Mouse (Mus musculus): ENCODE results near the gene Ephb2. TPM values are rescaled to one million over a fixed set of nuclear protein-coding genes. Genes with fewer than 3 reads are reported as not detected.

The Ephb2 gene
- polyA plus RNA-seq, 1 experiment, result not detected

DNA sequence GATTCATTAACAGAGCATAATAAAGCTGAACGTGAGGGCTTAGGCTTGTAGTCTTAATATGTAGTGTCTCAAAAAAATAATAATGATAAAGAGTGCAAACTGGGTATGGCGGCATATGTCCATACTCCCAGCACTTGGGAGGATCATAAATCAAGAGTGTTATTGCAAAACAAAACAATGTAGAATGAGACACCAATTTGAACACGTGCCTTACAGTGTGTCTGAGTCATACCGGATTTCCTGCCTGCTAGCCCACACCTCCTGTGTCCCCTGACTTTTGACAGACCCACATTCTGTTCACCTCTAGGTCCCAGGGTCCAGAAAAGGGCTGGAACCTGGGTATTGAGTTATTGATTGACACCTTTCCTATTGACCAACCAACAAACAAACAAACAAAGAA lies 6.2 kb upstream of the Ephb2 start:
- Histone ChIP-seq H3K4me3 (replicated peaks) (no peak overlapping the region), H3K4me1 (ENCODE audit: control insufficient read depth) (no peaks in the 10 kb centered on the region), H3K36me3 (ENCODE audit: control insufficient read depth) (no peaks in the 10 kb centered on the region), H3K9me3 (ENCODE audit: control insufficient read depth, low read length) (no peaks in the 10 kb centered on the region), H3K27me3 (ENCODE audit: control insufficient read depth) (peaks cover 24% of the 10 kb centered on the region)
- TF ChIP-seq GATA1 (IDR thresholded peaks at IDR 0.05; ENCODE audit: low read length) (no peak), TAL1 (IDR thresholded peaks at IDR 0.05; ENCODE audit: low read length) (no peak)

DNA sequence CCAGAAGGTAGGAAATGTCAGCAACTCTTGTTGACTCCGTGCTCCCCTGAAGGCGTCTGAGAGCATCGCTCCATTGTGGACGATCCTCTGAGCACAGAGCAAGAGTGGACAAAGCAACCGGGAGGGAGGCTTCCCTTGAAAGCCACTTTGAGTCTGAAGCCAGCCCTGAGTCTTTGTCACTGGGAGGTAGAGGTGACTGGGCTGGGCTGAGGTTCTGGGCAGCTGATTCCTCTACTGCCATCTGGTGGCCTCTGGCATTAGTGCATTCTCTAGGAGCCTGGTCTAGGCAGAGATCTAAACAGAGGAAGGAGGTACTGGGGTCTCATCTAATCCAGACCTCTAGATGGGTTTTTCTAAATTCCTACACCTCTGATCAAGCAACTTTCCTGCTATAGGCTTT lies 5.3 kb upstream of the Ephb2 start:
- no peak overlapping the region for H3K4me3 ChIP-seq (replicated peaks)

DNA sequence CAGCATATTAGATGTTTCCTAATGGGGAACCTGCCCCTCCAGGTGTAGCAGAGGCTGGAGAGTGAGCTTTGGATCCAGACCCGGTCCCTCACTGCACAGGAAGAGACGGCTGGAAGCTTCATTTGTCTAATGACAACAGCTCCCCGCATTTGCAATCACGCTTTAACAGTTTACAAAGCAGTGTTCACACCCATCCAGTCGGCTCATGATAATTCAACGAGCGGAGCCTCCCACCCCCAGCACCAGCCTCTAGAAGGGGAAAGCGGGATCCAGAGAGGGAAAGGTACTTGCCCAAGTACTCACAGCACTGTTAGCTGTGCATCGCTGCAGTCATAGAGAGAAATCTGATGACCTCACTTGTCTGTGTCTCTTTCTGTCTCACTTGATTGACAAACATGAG lies 2.7 kb upstream of the Ephb2 start:
- H3K9me3 ChIP-seq (ENCODE audit: control insufficient read depth, low read length), result no peaks in the 10 kb centered on the region
- H3K4me3 ChIP-seq (replicated peaks), result no peak overlapping the region
- H3K27me3 ChIP-seq (ENCODE audit: control insufficient read depth), result peaks cover 60% of the 10 kb centered on the region
- H3K4me1 ChIP-seq (ENCODE audit: control insufficient read depth), result no peaks in the 10 kb centered on the region; the same call in 1 of the 2 replicates
- TF ChIP-seq TAL1 (IDR thresholded peaks at IDR 0.05; ENCODE audit: low read length), result no peak
- no peaks in the 10 kb centered on the region for H3K36me3 ChIP-seq (ENCODE audit: control insufficient read depth)

More for the DNA sequence above, 5.3 kb upstream of the Ephb2 start:
- peaks cover 34% of the 10 kb centered on the region for H3K27me3 ChIP-seq (ENCODE audit: control insufficient read depth)
- no peaks in the 10 kb centered on the region for H3K36me3 ChIP-seq (ENCODE audit: control insufficient read depth)
- no peaks in the 10 kb centered on the region; the same call in 1 of the 2 replicates for H3K4me1 ChIP-seq (ENCODE audit: control insufficient read depth)
- H3K9me3 ChIP-seq (ENCODE audit: control insufficient read depth, low read length), result no peaks in the 10 kb centered on the region
- no peak for TF ChIP-seq TAL1 (IDR thresholded peaks at IDR 0.05; ENCODE audit: low read length)
- no peak for TF ChIP-seq GATA1 (IDR thresholded peaks at IDR 0.05; ENCODE audit: low read length)

DNA sequence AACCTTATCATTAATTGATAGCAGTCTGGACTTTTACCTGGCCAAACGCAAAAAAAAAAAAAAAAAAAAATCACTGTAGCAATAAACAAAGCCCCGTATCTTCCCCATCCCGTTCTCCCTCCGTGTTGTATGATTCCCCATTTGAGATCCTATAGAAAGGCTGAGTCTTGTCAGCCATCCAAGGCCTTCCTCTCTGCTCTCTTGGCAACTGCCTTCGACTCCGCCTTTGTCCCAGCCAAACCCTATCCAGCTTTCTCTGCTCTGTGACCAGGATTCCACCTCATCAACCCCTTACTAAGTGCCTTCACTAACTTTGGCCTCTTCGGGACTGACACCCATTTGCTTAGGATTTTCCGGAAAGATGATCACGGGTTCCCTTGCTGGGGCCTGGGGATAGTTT lies 2.2 kb upstream of the Ephb2 start:
- no peak for TF ChIP-seq GATA1 (IDR thresholded peaks at IDR 0.05; ENCODE audit: low read length)
- no peak for TF ChIP-seq TAL1 (IDR thresholded peaks at IDR 0.05; ENCODE audit: low read length)
- H3K27me3 ChIP-seq (ENCODE audit: control insufficient read depth), result peaks cover 64% of the 10 kb centered on the region
- H3K4me3 ChIP-seq (replicated peaks), result no peak overlapping the region
- no peaks in the 10 kb centered on the region for H3K36me3 ChIP-seq (ENCODE audit: control insufficient read depth)
- no peaks in the 10 kb centered on the region for H3K9me3 ChIP-seq (ENCODE audit: control insufficient read depth, low read length)
- no peaks in the 10 kb centered on the region; the same call in 1 of the 2 replicates for H3K4me1 ChIP-seq (ENCODE audit: control insufficient read depth)

DNA sequence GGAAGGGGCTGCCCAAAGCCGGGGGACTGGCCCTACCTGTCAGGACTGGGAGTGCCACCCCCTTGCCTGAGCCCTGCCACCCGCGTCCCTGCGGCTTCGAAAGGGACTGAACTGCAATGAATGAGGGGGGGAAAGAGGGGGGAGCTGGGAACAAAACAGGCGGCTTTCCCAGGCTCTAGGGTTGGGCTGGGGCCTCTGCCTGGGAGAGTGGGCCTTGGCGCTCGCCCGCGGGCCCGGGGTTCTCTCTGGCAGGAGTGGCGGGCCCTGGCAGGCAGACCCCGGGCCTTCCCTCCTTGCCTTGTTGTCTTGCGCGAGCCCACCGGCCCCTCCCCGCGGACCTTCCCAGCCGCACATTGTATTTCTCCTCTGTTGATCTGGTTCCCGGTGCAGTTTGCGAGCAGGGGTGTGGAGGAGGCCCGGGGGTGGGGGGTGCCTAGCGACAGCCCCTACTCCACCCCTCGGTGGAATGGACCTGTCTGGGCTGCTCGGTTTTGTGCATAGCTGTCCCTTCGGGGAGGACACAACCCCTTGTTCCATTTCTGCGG lies 671 bp upstream of the Ephb2 start:
- Histone ChIP-seq H3K4me1 (ENCODE audit: control insufficient read depth) (no peaks in the 10 kb centered on the region; the same call in 1 of the 2 replicates), H3K27me3 (ENCODE audit: control insufficient read depth) (peaks cover 78% of the 10 kb centered on the region)

DNA sequence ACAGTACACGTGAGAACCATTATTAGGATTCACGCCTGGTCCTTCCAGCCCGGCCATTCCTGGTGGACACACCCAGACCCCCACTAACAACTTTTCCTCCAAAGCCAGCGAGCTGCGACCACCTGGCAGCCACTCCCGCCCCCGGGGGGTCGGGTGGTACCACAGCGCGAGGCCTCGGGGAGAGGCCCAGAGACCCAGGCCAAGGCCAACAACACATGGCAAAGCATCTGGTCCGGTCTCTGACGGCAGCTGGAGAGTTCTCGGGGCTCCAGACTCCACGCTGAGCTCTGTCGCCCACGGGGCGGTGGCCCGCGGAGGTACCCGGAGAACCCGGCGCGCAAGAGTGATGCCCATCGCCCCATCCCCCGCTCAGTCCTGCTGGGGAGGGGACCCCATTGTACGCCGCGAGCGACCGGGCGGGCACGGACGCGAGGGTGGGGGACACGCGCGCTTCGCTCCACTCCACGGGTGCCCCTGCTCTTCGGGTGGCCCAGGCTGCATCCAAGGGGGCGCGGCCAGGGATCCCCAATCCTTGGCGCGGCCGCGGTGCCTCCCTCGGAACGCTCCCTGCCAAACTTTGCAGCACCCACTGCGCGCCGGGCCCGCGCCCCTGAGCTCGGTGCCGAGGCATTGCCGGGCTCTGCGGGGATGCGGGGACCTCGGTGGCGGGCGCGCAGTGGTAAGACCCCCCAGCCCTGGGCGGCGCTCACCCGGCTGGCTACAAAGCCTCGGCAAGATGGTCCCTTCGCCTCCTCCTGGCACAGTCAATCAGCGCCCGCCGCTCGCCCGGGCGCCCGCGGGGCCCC lies 770 bp downstream of the Ephb2 start:
- no peak for TF ChIP-seq TAL1 (IDR thresholded peaks at IDR 0.05; ENCODE audit: low read length)
- TF ChIP-seq GATA1 (IDR thresholded peaks at IDR 0.05; ENCODE audit: low read length), result no peak
- H3K4me1 ChIP-seq (ENCODE audit: control insufficient read depth), result no peaks in the 10 kb centered on the region; the same call in 1 of the 2 replicates
- H3K27me3 ChIP-seq (ENCODE audit: control insufficient read depth), result peaks cover 81% of the 10 kb centered on the region
- H3K36me3 ChIP-seq (ENCODE audit: control insufficient read depth), result no peaks in the 10 kb centered on the region
- H3K9me3 ChIP-seq (ENCODE audit: control insufficient read depth, low read length), result no peaks in the 10 kb centered on the region
- H3K4me3 ChIP-seq (replicated peaks), result no peak overlapping the region

More for the DNA sequence above, 671 bp upstream of the Ephb2 start:
- TF ChIP-seq TAL1 (IDR thresholded peaks at IDR 0.05; ENCODE audit: low read length) (no peak), GATA1 (IDR thresholded peaks at IDR 0.05; ENCODE audit: low read length) (no peak)
- Histone ChIP-seq H3K36me3 (ENCODE audit: control insufficient read depth) (no peaks in the 10 kb centered on the region), H3K4me3 (replicated peaks) (no peak overlapping the region), H3K9me3 (ENCODE audit: control insufficient read depth, low read length) (no peaks in the 10 kb centered on the region)

DNA sequence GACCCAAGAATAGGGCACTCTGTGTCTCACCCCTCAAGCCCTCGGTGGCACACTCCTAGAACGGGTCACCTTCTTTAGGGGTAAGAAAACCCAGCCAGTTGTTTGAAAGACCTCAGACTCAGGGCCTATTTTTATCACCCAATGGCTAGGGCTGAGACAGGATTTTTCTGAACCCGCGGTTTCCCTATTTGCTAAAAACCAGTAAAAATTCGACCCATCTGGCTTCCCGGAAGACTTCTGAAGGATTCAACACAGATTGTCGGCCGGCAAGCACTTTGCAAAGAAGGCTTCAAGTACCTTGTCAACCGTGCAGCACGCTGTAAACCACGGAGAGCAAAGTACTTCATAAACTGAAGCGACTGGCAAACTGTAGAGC lies 1.4 kb downstream of the Ephb2 start:
- TF ChIP-seq TAL1 (IDR thresholded peaks at IDR 0.05; ENCODE audit: low read length) (no peak), GATA1 (IDR thresholded peaks at IDR 0.05; ENCODE audit: low read length) (no peak)
- Histone ChIP-seq H3K9me3 (ENCODE audit: control insufficient read depth, low read length) (no peaks in the 10 kb centered on the region), H3K36me3 (ENCODE audit: control insufficient read depth) (no peaks in the 10 kb centered on the region), H3K27me3 (ENCODE audit: control insufficient read depth) (peaks cover 82% of the 10 kb centered on the region), H3K4me1 (ENCODE audit: control insufficient read depth) (no peaks in the 10 kb centered on the region; the same call in 1 of the 2 replicates), H3K4me3 (replicated peaks) (no peak overlapping the region)

DNA sequence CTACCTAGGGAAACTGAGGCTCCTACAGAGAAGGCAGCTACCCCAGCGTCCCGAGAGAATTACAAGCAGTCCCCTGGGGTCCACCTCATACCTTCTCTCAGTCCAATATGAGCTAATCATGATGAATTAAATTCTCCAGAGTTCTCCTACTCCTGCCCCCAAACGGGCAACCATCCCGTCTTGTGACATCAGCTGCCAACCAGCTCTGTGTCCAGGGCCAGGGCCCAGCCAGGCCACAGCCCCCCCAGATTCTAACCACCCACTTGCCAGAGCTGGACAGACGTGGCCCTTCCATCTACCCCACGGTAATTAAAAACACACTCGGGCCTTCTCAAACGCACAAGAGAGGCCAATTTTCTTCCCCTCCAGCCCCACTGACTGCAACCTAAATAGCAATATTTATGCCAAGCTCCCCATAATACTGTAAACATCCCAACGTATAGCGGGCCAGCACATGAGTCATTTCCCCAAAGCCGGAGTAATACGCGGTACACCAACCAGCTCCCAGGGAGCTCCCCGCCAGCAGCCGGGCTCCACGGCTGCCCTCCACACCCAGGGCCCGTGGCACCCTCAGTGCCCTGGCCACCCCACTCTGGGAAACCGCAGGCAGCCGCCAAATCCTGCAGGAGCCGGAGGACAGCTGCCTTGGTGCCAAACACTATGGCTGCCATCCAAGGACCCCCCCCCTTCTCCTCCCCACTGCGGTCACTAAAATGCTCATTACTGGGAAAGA lies 2.0 kb downstream of the Ephb2 start:
- Histone ChIP-seq H3K27me3 (ENCODE audit: control insufficient read depth) (peaks cover 80% of the 10 kb centered on the region), H3K36me3 (ENCODE audit: control insufficient read depth) (no peaks in the 10 kb centered on the region), H3K4me3 (replicated peaks) (no peak overlapping the region), H3K9me3 (ENCODE audit: control insufficient read depth, low read length) (no peaks in the 10 kb centered on the region), H3K4me1 (ENCODE audit: control insufficient read depth) (no peaks in the 10 kb centered on the region; the same call in 1 of the 2 replicates)
- TF ChIP-seq TAL1 (IDR thresholded peaks at IDR 0.05; ENCODE audit: low read length), result no peak
- TF ChIP-seq GATA1 (IDR thresholded peaks at IDR 0.05; ENCODE audit: low read length), result no peak
